Mouse (Mus musculus): ENCODE data around the gene Krtap21-1. TPM values are rescaled to one million over a fixed set of nuclear protein-coding genes. Genes with fewer than 3 reads are reported as not detected.

The Krtap21-1 gene
- polyA plus RNA-seq (2016; fragmentation: Nextera tagmentation; extraction: Ambion mirVana) = not detected in 2 replicates

- Histone ChIP-seq H3K4me3 (no peak within 1 kb of the TSS), H3K9me3 (no peaks in the 10 kb centered on the region), H3K36me3 (replicated peaks) (no peaks in the 10 kb centered on the region), H3K27me3 (ENCODE audit: poor library complexity, severe bottlenecking) (no peaks in the 10 kb centered on the region), H3K27ac (no peak within 1 kb of the TSS), H3K4me1 (no peaks in the 10 kb centered on the region)
- WGBS = 87% methylated on average over 2 of the region's 2 CpGs
- no peak for DNase-seq (ENCODE audit: extremely low spot score, low spot score)
Observed at GRCm38 (mm10) chr16:89403768-89404167, at the start of gene Krtap21-1. Gene Krtap21-1 (minus strand): TSS chr16:89403868.

DNA sequence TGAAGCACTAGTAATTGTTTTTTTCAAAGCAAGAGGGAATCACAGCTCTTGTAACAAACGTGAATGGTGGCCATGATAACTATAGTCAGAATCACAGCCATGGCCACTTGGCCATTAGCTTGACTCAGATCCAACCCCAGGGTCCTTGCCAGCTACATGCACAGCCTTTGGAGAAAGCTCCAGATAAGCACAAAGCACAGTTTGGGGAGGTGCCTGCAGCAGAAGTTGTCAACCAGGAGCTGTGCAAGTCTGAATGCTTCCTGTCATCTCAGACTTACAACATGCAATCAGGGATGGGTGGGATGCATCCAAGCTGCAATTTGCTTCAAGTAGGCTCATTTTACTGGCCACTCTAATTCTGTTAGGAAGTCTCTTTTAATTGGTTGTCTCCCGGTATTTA lies 25.9 kb upstream of the Krtap21-1 start:
- H3K27me3 ChIP-seq (ENCODE audit: poor library complexity, severe bottlenecking) = no peaks in the 10 kb centered on the region
- no peak for DNase-seq (ENCODE audit: extremely low spot score, low spot score)
- no peaks in the 10 kb centered on the region for H3K9me3 ChIP-seq
- no peaks in the 10 kb centered on the region for H3K4me1 ChIP-seq
- H3K27ac ChIP-seq = no peak overlapping the region
- no peaks in the 10 kb centered on the region for H3K36me3 ChIP-seq (replicated peaks)
- H3K4me3 ChIP-seq = no peak overlapping the region
- 86% methylated on average over 2 of the region's 2 CpGs for WGBS

DNA sequence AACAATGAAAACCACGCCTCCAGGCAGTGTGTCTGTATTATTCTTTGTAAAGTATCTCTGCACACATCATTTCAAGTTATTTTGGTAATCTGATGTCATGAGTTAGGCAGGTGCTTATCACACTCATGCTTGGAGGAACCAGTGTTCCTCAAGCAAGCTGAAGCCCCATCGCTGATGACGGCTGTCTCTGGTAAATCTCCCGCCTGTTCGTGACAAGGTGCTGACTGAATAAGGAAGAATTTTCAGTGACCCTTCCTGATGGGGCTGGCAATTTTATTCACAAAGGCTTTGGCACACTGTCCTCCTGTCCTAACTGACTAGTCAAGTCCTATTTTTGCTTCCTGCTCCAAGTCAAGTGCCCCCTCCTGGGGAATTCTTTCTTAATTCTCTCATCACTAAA lies 21.6 kb upstream of the Krtap21-1 start:
- no peak for DNase-seq (ENCODE audit: extremely low spot score, low spot score)
- 95% methylated on average over 5 of the region's 5 CpGs for WGBS
- no peaks in the 10 kb centered on the region for H3K36me3 ChIP-seq (replicated peaks)

DNA sequence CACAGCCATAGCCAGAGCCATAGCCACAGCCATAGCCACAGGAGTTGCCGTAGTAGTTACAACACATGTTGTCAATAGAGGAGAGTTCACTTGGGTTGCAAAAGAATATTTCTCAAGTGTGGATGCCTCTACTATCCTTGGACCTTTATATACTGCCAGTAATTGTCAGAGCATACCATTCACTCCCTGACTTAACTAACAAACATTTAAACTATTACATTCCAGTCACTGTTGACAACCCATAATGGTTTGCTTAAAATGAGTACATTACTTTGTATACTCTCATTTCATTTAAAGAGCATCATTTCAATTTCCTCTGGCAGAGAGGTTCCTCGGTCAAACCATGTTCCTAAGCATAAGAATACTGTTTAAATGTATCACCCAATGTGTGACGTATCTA lies 16.3 kb upstream of the Krtap21-1 start, which contains the start of gene Krtap6-2:
Gene Krtap6-2 (minus strand): TSS at position 101 of the 400 bp plus-strand sequence.
- Histone ChIP-seq H3K9me3 (no peaks in the 10 kb centered on the region), H3K27ac (no peak within 1 kb of the TSS), H3K27me3 (ENCODE audit: poor library complexity, severe bottlenecking) (no peaks in the 10 kb centered on the region), H3K36me3 (replicated peaks) (no peaks in the 10 kb centered on the region), H3K4me1 (no peaks in the 10 kb centered on the region), H3K4me3 (no peak within 1 kb of the TSS)
- WGBS = 89% methylated on average over 3 of the region's 3 CpGs
- no peak for DNase-seq (ENCODE audit: extremely low spot score, low spot score)

More for the DNA sequence above, 21.6 kb upstream of the Krtap21-1 start:
- Histone ChIP-seq H3K27me3 (ENCODE audit: poor library complexity, severe bottlenecking) (no peaks in the 10 kb centered on the region), H3K4me1 (no peaks in the 10 kb centered on the region), H3K4me3 (no peak overlapping the region), H3K9me3 (no peaks in the 10 kb centered on the region), H3K27ac (no peak overlapping the region)

DNA sequence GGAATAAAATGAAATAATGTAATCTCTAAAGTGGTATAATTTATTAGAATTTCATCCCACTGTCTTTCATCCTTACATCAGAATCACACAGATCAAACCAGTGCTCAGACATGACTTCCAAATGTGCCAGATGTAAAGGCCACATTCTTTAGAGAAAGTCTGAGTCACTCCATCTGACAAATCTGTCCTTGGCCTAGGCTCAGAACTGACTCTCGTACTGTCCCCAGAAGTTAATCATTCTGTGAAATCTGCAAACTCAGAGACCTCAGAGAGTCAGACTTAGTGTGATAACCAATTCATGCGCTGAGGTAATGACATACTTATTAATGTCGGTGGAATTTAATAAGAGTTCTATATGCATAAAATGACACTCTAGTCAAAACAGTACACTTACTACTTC lies 12.6 kb upstream of the Krtap21-1 start:
- 95% methylated on average over 3 of the region's 3 CpGs for WGBS
- no peak for DNase-seq (ENCODE audit: extremely low spot score, low spot score)
- no peak overlapping the region for H3K27ac ChIP-seq
- no peaks in the 10 kb centered on the region for H3K4me1 ChIP-seq
- H3K9me3 ChIP-seq = no peaks in the 10 kb centered on the region
- no peaks in the 10 kb centered on the region for H3K27me3 ChIP-seq (ENCODE audit: poor library complexity, severe bottlenecking)
- H3K4me3 ChIP-seq = no peak overlapping the region
- H3K36me3 ChIP-seq (replicated peaks) = no peaks in the 10 kb centered on the region

- no peak overlapping the region for H3K27ac ChIP-seq
- H3K4me1 ChIP-seq = no peaks in the 10 kb centered on the region
- DNase-seq (ENCODE audit: extremely low spot score, low spot score) = no peak
- H3K9me3 ChIP-seq = no peaks in the 10 kb centered on the region
- no peaks in the 10 kb centered on the region for H3K27me3 ChIP-seq (ENCODE audit: poor library complexity, severe bottlenecking)
- H3K4me3 ChIP-seq = no peak overlapping the region
- no peaks in the 10 kb centered on the region for H3K36me3 ChIP-seq (replicated peaks)
- WGBS = 67% methylated on average over 5 of the region's 5 CpGs
Observed at GRCm38 (mm10) chr16:89410345-89411068, 6.8 kb upstream of the Krtap21-1 start.

DNA sequence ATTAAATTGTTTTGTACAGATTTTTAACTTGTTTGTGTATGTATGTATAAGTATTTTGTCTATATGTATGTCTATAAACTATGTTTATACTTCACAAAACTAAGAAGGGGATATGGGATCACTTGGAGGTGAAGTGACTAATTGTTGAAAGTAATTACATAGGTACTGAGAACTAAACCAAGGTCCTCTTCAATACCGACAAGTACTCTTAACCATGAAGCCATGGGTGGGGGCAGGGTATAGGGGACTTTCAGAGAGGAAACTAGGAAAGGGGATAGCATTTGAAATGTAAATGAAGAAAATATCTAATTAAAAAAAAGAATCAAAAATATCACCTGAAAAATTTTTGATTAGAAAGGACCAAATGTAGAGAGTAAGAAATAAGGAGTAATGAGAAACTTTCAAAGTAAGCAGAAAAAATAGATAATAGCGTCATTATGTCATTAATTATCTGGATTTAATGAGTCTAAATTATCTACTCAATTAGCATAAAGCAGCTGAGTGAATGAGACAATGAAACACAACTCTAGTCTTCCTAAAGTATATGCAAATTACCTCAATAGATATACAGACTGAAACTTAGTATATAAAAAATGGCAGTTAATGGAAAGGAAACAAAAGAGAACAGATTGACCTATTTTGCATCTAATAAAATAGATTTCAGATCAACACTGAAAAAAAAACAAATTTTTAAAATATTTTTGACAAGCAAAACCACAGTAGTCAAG lies 30.8 kb downstream of the Krtap21-1 start:
- WGBS = 87% methylated on average over 2 of the region's 2 CpGs
- no peak for DNase-seq (ENCODE audit: extremely low spot score, low spot score)
- Histone ChIP-seq H3K36me3 (replicated peaks) (no peaks in the 10 kb centered on the region), H3K27ac (no peak overlapping the region), H3K4me3 (no peak overlapping the region), H3K9me3 (no peaks in the 10 kb centered on the region), H3K4me1 (no peaks in the 10 kb centered on the region), H3K27me3 (ENCODE audit: poor library complexity, severe bottlenecking) (no peaks in the 10 kb centered on the region)

Other genes starting within 250 kb of the Krtap21-1 start
- gene Gm9789, start 245.9 kb downstream of the Krtap21-1 start, polyA plus RNA-seq (2016; fragmentation: Nextera tagmentation; extraction: Ambion mirVana) = not detected in 2 replicates
- gene Gm7735, start 234.4 kb downstream of the Krtap21-1 start, polyA plus RNA-seq (2016; fragmentation: Nextera tagmentation; extraction: Ambion mirVana) = not detected in 2 replicates
- not detected in 2 replicates for gene 1110057P08Rik, start 229.1 kb downstream of the Krtap21-1 start, polyA plus RNA-seq (2016; fragmentation: Nextera tagmentation; extraction: Ambion mirVana)
- gene Krtap20-2, start 198.0 kb downstream of the Krtap21-1 start, polyA plus RNA-seq (2016; fragmentation: Nextera tagmentation; extraction: Ambion mirVana) = not detected in 2 replicates
- gene Krtap6-2, start 16.2 kb upstream of the Krtap21-1 start, polyA plus RNA-seq (2016; fragmentation: Nextera tagmentation; extraction: Ambion mirVana) = not detected in 2 replicates
- gene Krtap8-1, start 84.1 kb upstream of the Krtap21-1 start, polyA plus RNA-seq (2016; fragmentation: Nextera tagmentation; extraction: Ambion mirVana) = not detected in 2 replicates
- gene Krtap7-1, start 104.5 kb upstream of the Krtap21-1 start, polyA plus RNA-seq (2016; fragmentation: Nextera tagmentation; extraction: Ambion mirVana) = not detected in 2 replicates
- not detected in 2 replicates for gene Krtap11-1, start 167.3 kb upstream of the Krtap21-1 start, polyA plus RNA-seq (2016; fragmentation: Nextera tagmentation; extraction: Ambion mirVana)